Mouse (Mus musculus) liver, adult 2 months (tissue): ENCODE results near the gene Csnk1d.

ENCODE experiments used
- CTCF ChIP-seq: fragments of 200-500 bp; IDR thresholded peaks from 2 replicates; pipeline ENCODE4 v1.5.1; 2011; ENCODE audit warnings: low read depth, low read length, control low read depth
- POLR2A ChIP-seq: fragments of 200-500 bp; IDR thresholded peaks from 2 replicates; pipeline ENCODE4 v1.6.1; 2011; ENCODE audit warnings: low read length, control low read depth; ENCODE audit not compliant: insufficient read depth; ENCODE audit errors: extremely low read depth

DNA sequence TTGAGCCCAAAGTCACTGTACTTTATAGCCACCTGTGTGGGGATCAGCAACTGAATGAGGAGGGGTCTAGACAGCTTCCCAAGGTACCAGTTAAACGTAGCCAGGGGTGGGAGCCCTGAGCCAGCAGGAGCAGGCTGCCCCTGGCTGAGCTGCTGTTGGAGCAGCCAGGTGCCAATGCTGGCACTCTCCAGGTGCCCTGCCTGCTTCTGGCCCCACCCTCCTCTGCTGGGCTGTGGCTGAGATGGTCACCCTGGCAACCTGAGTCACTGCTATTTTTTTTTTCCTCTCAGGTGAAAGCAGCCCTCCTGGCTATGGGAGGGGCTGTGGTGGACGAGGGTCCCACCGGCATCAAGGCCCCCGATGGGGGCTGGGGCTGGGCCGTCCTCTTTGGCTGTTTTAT lies 36.2 kb downstream of the Csnk1d start:
- no peak for TF ChIP-seq CTCF
- TF ChIP-seq POLR2A: no peak
